Mouse (Mus musculus): ENCODE measurements around the gene Ptbp3. TPM values are rescaled to one million over a fixed set of nuclear protein-coding genes. Genes with fewer than 3 reads are reported as not detected.

Ptbp3 gene
- polyA plus RNA-seq, 1 experiment from 2014 or later = 37.4 TPM

GRCm38 (mm10) chr4:59510321-59510720, 38.8 kb downstream of the Ptbp3 start:
- no peak for DNase-seq (ENCODE audit: low spot score)
- Histone ChIP-seq H3K4me3 (no peak overlapping the region), H3K4me1 (peaks cover 3% of the 10 kb centered on the region; the same call in 1 of the 2 replicates), H3K27me3 (ENCODE audit: low read depth, poor library complexity, severe bottlenecking) (no peaks in the 10 kb centered on the region), H3K9me3 (replicated peaks) (no peaks in the 10 kb centered on the region), H3K36me3 (peaks cover 48% of the 10 kb centered on the region), H3K27ac (no peak overlapping the region)

- Histone ChIP-seq H3K27me3 (ENCODE audit: low read depth, poor library complexity, severe bottlenecking) (no peaks in the 10 kb centered on the region), H3K27ac (no peak overlapping the region), H3K36me3 (peaks cover 46% of the 10 kb centered on the region), H3K4me3 (no peak overlapping the region), H3K9me3 (replicated peaks) (no peaks in the 10 kb centered on the region), H3K4me1 (peaks cover 4% of the 10 kb centered on the region; the same call in 1 of the 2 replicates)
- WGBS = 93% methylated on average over 2 of the region's 2 CpGs
- no peak for DNase-seq (ENCODE audit: low spot score)
These were observed 39.6 kb downstream of the Ptbp3 start for GRCm38 (mm10) chr4:59509558-59509957.

GRCm38 (mm10) chr4:59507766-59508165, 41.4 kb downstream of the Ptbp3 start:
- Histone ChIP-seq H3K9me3 (replicated peaks) (no peaks in the 10 kb centered on the region), H3K27ac (no peak overlapping the region), H3K4me1 (peaks cover 4% of the 10 kb centered on the region; the same call in 1 of the 2 replicates), H3K27me3 (ENCODE audit: low read depth, poor library complexity, severe bottlenecking) (no peaks in the 10 kb centered on the region), H3K4me3 (no peak overlapping the region), H3K36me3 (peaks cover 37% of the 10 kb centered on the region)
- WGBS = 85% methylated on average over 2 of the region's 2 CpGs
- DNase-seq (ENCODE audit: low spot score) = no peak

- H3K27me3 ChIP-seq (ENCODE audit: low read depth, poor library complexity, severe bottlenecking) = no peaks in the 10 kb centered on the region
- WGBS = 98% methylated on average over 3 of the region's 3 CpGs
- peaks cover 4% of the 10 kb centered on the region; the same call in 1 of the 2 replicates for H3K4me1 ChIP-seq
- no peaks in the 10 kb centered on the region for H3K9me3 ChIP-seq (replicated peaks)
- H3K4me3 ChIP-seq = no peak overlapping the region
- DNase-seq (ENCODE audit: low spot score) = no peak
- H3K27ac ChIP-seq = no peak overlapping the region
- H3K36me3 ChIP-seq = peaks cover 37% of the 10 kb centered on the region
These were observed 42.5 kb downstream of the Ptbp3 start for GRCm38 (mm10) chr4:59506704-59507103.

GRCm38 (mm10) chr4:59505481-59505880, 43.7 kb downstream of the Ptbp3 start:
- DNase-seq (ENCODE audit: low spot score) = no peak
- peaks cover 4% of the 10 kb centered on the region; the same call in 1 of the 2 replicates for H3K4me1 ChIP-seq
- H3K4me3 ChIP-seq = no peak overlapping the region
- H3K27ac ChIP-seq = no peak overlapping the region
- peaks cover 36% of the 10 kb centered on the region for H3K36me3 ChIP-seq
- H3K9me3 ChIP-seq (replicated peaks) = no peaks in the 10 kb centered on the region
- H3K27me3 ChIP-seq (ENCODE audit: low read depth, poor library complexity, severe bottlenecking) = no peaks in the 10 kb centered on the region
- WGBS = 86% methylated on average over 3 of the region's 3 CpGs

GRCm38 (mm10) chr4:59491097-59491496, 58.1 kb downstream of the Ptbp3 start:
- 95% methylated on average over 2 of the region's 2 CpGs for WGBS
- H3K27me3 ChIP-seq (ENCODE audit: low read depth, poor library complexity, severe bottlenecking) = no peaks in the 10 kb centered on the region
- peaks cover 46% of the 10 kb centered on the region for H3K36me3 ChIP-seq
- no peaks in the 10 kb centered on the region for H3K9me3 ChIP-seq (replicated peaks)
- H3K27ac ChIP-seq = no peak overlapping the region
- no peak for DNase-seq (ENCODE audit: low spot score)
- no peak overlapping the region for H3K4me3 ChIP-seq
- no peaks in the 10 kb centered on the region for H3K4me1 ChIP-seq

- Histone ChIP-seq H3K9me3 (replicated peaks) (no peaks in the 10 kb centered on the region), H3K27ac (no peak overlapping the region), H3K27me3 (ENCODE audit: low read depth, poor library complexity, severe bottlenecking) (no peaks in the 10 kb centered on the region), H3K4me3 (no peak overlapping the region), H3K36me3 (peaks cover 7% of the 10 kb centered on the region; the same call in 1 of the 2 replicates), H3K4me1 (no peaks in the 10 kb centered on the region)
- DNase-seq (ENCODE audit: low spot score) = no peak
These were observed 77.9 kb downstream of the Ptbp3 start for GRCm38 (mm10) chr4:59471306-59471705.

GRCm38 (mm10) chr4:59465449-59465848, 83.7 kb downstream of the Ptbp3 start:
- H3K27me3 ChIP-seq (ENCODE audit: low read depth, poor library complexity, severe bottlenecking) = no peaks in the 10 kb centered on the region
- no peak overlapping the region for H3K27ac ChIP-seq
- H3K4me1 ChIP-seq = no peaks in the 10 kb centered on the region
- no peaks in the 10 kb centered on the region for H3K9me3 ChIP-seq (replicated peaks)
- 77% methylated on average over 2 of the region's 2 CpGs for WGBS
- no peak for DNase-seq (ENCODE audit: low spot score)
- H3K4me3 ChIP-seq = no peak overlapping the region
- H3K36me3 ChIP-seq = no peaks in the 10 kb centered on the region

GRCm38 (mm10) chr4:59464661-59465060, 84.5 kb downstream of the Ptbp3 start:
- Histone ChIP-seq H3K4me3 (no peak overlapping the region), H3K4me1 (no peaks in the 10 kb centered on the region), H3K27ac (no peak overlapping the region), H3K9me3 (replicated peaks) (no peaks in the 10 kb centered on the region), H3K27me3 (ENCODE audit: low read depth, poor library complexity, severe bottlenecking) (no peaks in the 10 kb centered on the region), H3K36me3 (no peaks in the 10 kb centered on the region)
- DNase-seq (ENCODE audit: low spot score) = no peak
- 89% methylated on average over 6 of the region's 6 CpGs for WGBS

- Histone ChIP-seq H3K27ac (no peak overlapping the region), H3K27me3 (ENCODE audit: low read depth, poor library complexity, severe bottlenecking) (no peaks in the 10 kb centered on the region), H3K4me3 (no peak overlapping the region), H3K36me3 (no peaks in the 10 kb centered on the region), H3K4me1 (no peaks in the 10 kb centered on the region), H3K9me3 (replicated peaks) (no peaks in the 10 kb centered on the region)
- 87% methylated on average over 6 of the region's 6 CpGs for WGBS
- DNase-seq (ENCODE audit: low spot score) = no peak
These were observed 86.7 kb downstream of the Ptbp3 start for GRCm38 (mm10) chr4:59462494-59462893.

- no peaks in the 10 kb centered on the region for H3K36me3 ChIP-seq
- no peaks in the 10 kb centered on the region for H3K27me3 ChIP-seq (ENCODE audit: low read depth, poor library complexity, severe bottlenecking)
- no peaks in the 10 kb centered on the region for H3K9me3 ChIP-seq (replicated peaks)
- 91% methylated on average over 11 of the region's 11 CpGs for WGBS
- no peak overlapping the region for H3K4me3 ChIP-seq
- H3K4me1 ChIP-seq = no peaks in the 10 kb centered on the region
- no peak overlapping the region for H3K27ac ChIP-seq
- DNase-seq (ENCODE audit: low spot score) = no peak
These were observed 87.9 kb downstream of the Ptbp3 start for GRCm38 (mm10) chr4:59461116-59461727.

GRCm38 (mm10) chr4:59459216-59459955, 89.8 kb downstream of the Ptbp3 start:
- DNase-seq (ENCODE audit: low spot score) = no peak
- no peak overlapping the region for H3K27ac ChIP-seq
- H3K4me1 ChIP-seq = peaks cover 4% of the 10 kb centered on the region; the same call in 1 of the 2 replicates
- no peaks in the 10 kb centered on the region for H3K9me3 ChIP-seq (replicated peaks)
- WGBS = 86% methylated on average over 13 of the region's 13 CpGs
- H3K36me3 ChIP-seq = no peaks in the 10 kb centered on the region
- no peaks in the 10 kb centered on the region for H3K27me3 ChIP-seq (ENCODE audit: low read depth, poor library complexity, severe bottlenecking)
- no peak overlapping the region for H3K4me3 ChIP-seq

- Histone ChIP-seq H3K4me3 (no peak overlapping the region), H3K27me3 (ENCODE audit: low read depth, poor library complexity, severe bottlenecking) (no peaks in the 10 kb centered on the region), H3K36me3 (no peaks in the 10 kb centered on the region), H3K27ac (no peak overlapping the region), H3K4me1 (peaks cover 6% of the 10 kb centered on the region; the same call in 1 of the 2 replicates), H3K9me3 (replicated peaks) (no peaks in the 10 kb centered on the region)
- WGBS = 57% methylated on average over 9 of the region's 9 CpGs
- DNase-seq (ENCODE audit: low spot score) = no peak
These were observed 91.2 kb downstream of the Ptbp3 start for GRCm38 (mm10) chr4:59457941-59458340.
